Mouse (Mus musculus) intestine, postnatal 0 days (tissue): ENCODE data around the gene Pycr2. TPM values are rescaled to one million over a fixed set of nuclear protein-coding genes. Genes with fewer than 3 reads are reported as not detected.
"Not testable (repeated sequence)": the region's sequence is repeated elsewhere in the genome, so short reads cannot be mapped to it uniquely, and the experiment has no call there.

ENCODE experiments used
- ATAC-seq: fragments of 200-750 bp; cut with Nextera tagmentation; 2 replicates; pipeline ENCODE4 v1.8.0; 2017; ENCODE audit warnings: mild to moderate bottlenecking, moderate TSS enrichment, moderate library complexity
- H3K27ac ChIP-seq: fragments of 300-500 bp; sonication (generic); 2 replicates; pipeline ENCODE4 v1.5.1; 2014; ENCODE audit warnings: mild to moderate bottlenecking, low read depth, low read length, moderate library complexity
- H3K27me3 ChIP-seq: fragments of 300-500 bp; sonication (generic); replicated peaks from 2 replicates; pipeline ENCODE4 v1.6.1; 2014; ENCODE audit warnings: low read length, mixed read lengths; ENCODE audit not compliant: control insufficient read depth, insufficient read depth
- H3K36me3 ChIP-seq: fragments of 300-500 bp; sonication (generic); 2 replicates; pipeline ENCODE4 v1.6.1; 2014; ENCODE audit warnings: mild to moderate bottlenecking, moderate library complexity; ENCODE audit not compliant: control insufficient read depth, insufficient read depth
- H3K4me1 ChIP-seq: fragments of 300-500 bp; sonication (generic); replicated peaks from 2 replicates; pipeline ENCODE4 v1.6.1; 2014; ENCODE audit warnings: antibody characterized with exemption, low read length, mixed read lengths; ENCODE audit not compliant: control insufficient read depth, insufficient read depth
- H3K4me2 ChIP-seq: fragments of 300-500 bp; sonication (generic); replicated peaks from 2 replicates; pipeline ENCODE4 v1.6.1; 2014; ENCODE audit warnings: low read depth, mild to moderate bottlenecking, moderate library complexity
- H3K4me3 ChIP-seq: fragments of 300-500 bp; sonication (generic); 2 replicates; pipeline ENCODE4 v1.5.1; 2014; ENCODE audit warnings: low read depth, low read length
- H3K9ac ChIP-seq: fragments of 300-500 bp; sonication (generic); 2 replicates; pipeline ENCODE4 v1.6.1; 2014; ENCODE audit warnings: mild to moderate bottlenecking, low read depth, low read length
- H3K9me3 ChIP-seq: fragments of 300-500 bp; sonication (generic); 2 replicates; pipeline ENCODE4 v1.6.1; 2016; ENCODE audit warnings: mixed run types; ENCODE audit not compliant: control insufficient read depth
- CTCF ChIP-seq: sonication (generic); IDR thresholded peaks from 2 replicates; pipeline ENCODE4 v1.5.1; 2016; ENCODE audit warnings: low read depth, mild to moderate bottlenecking, control low read depth, antibody characterized with exemption, moderate library complexity
- WGBS: fragments of 180-500 bp; shearing (Covaris S2); extraction: QIAGEN DNeasy Blood & Tissue Kit; methylation state at CpG from one replicate; pipeline ENCODE4 v1.1.7; 2014; 5-methylcytosine and 5-hydroxymethylcytosine counted together
- polyA plus RNA-seq: library from polyadenylated mRNA; unstranded; fragments of >200 nt; fragmentation: Nextera tagmentation; extraction: Ambion mirVana; gene quantifications from 2 replicates; pipeline ENCODE4 v1.2.1, GENCODE M21; 2015

The Pycr2 gene
- polyA plus RNA-seq, 1 experiment from 2014 or later: 26.3 TPM

- Histone ChIP-seq H3K4me3 (no peak overlapping the region), H3K27ac (no peak overlapping the region), H3K36me3 (no peaks in the 10 kb centered on the region), H3K9me3 (no peaks in the 10 kb centered on the region), H3K4me2 (no peak overlapping the region), H3K27me3 (0 out of 2 replicates have a peak, but pooled peaks cover 9% of the 10 kb centered on the region), H3K9ac (no peak overlapping the region), H3K4me1 (no peaks in the 10 kb centered on the region)
- WGBS: 50% methylated on average over 3 of the region's 3 CpGs
- no peak for ATAC-seq
- TF ChIP-seq CTCF: no peak
These were observed 27.0 kb downstream of the Pycr2 start for GRCm38 (mm10) chr1:180931106-180931505.

- no peak overlapping the region for H3K4me3 ChIP-seq
- ATAC-seq: no peak
- no peak overlapping the region for H3K27ac ChIP-seq
- no peaks in the 10 kb centered on the region for H3K9me3 ChIP-seq
- H3K36me3 ChIP-seq: no peaks in the 10 kb centered on the region
- 0 out of 2 replicates have a peak, but pooled peaks cover 9% of the 10 kb centered on the region for H3K27me3 ChIP-seq
- no peak for TF ChIP-seq CTCF
- 0 out of 2 replicates have a peak, but pooled peaks cover 3% of the 10 kb centered on the region for H3K4me1 ChIP-seq
- H3K4me2 ChIP-seq: no peak overlapping the region
- H3K9ac ChIP-seq: no peak overlapping the region
- WGBS: 51% methylated on average over 6 of the region's 6 CpGs
These were observed 29.6 kb downstream of the Pycr2 start for GRCm38 (mm10) chr1:180933659-180934058.

- H3K36me3 ChIP-seq: no peaks in the 10 kb centered on the region
- no peak for ATAC-seq
- H3K9ac ChIP-seq: no peak within 1 kb of the TSS
- 0 out of 2 replicates have a peak, but pooled peaks cover 9% of the 10 kb centered on the region for H3K27me3 ChIP-seq
- H3K4me2 ChIP-seq: no peak within 1 kb of the TSS
- H3K9me3 ChIP-seq: no peaks in the 10 kb centered on the region
- H3K4me1 ChIP-seq: 0 out of 2 replicates have a peak, but pooled peaks cover 3% of the 10 kb centered on the region
- TF ChIP-seq CTCF: 0 out of 2 replicates have a peak, but pooled peaks have one; percentile 11
- no peak within 1 kb of the TSS for H3K27ac ChIP-seq
- 51% methylated on average over 21 of the region's 21 CpGs for WGBS
- H3K4me3 ChIP-seq: no peak within 1 kb of the TSS
These were observed 30.6 kb downstream of the Pycr2 start, which contains the start of gene Lefty1 for GRCm38 (mm10) chr1:180934467-180935419. Gene Lefty1, plus strand, starts transcription at chr1:180935022.

GRCm38 (mm10) chr1:180936610-180937398, 32.7 kb downstream of the Pycr2 start:
- Histone ChIP-seq H3K9ac (peak overlapping the region; percentile 37; the same call in 1 of the 2 replicates), H3K4me2 (peak overlapping the region; percentile 62), H3K4me3 (peak overlapping the region; percentile 26)
- not testable (repeated sequence) for H3K4me1 ChIP-seq, H3K36me3 ChIP-seq, H3K27ac ChIP-seq, H3K27me3 ChIP-seq, H3K9me3 ChIP-seq
- 6% methylated on average over 35 of the region's 41 CpGs for WGBS
- ATAC-seq: peak; percentile 87

- not testable (repeated sequence) for H3K4me1 ChIP-seq, H3K27ac ChIP-seq, H3K9ac ChIP-seq, H3K27me3 ChIP-seq, ATAC-seq, H3K36me3 ChIP-seq, H3K4me2 ChIP-seq, H3K9me3 ChIP-seq, H3K4me3 ChIP-seq
- WGBS: 87% methylated on average over 13 of the region's 13 CpGs
These were observed 33.5 kb downstream of the Pycr2 start for GRCm38 (mm10) chr1:180937631-180938030.

- ATAC-seq: not testable (repeated sequence)
- peak; percentile 33 for TF ChIP-seq CTCF
These were observed 34.7 kb downstream of the Pycr2 start for GRCm38 (mm10) chr1:180938781-180939180.

More at GRCm38 (mm10) chr1:180938781-180939180, 34.7 kb downstream of the Pycr2 start:
- H3K4me2 ChIP-seq, H3K9me3 ChIP-seq, H3K4me3 ChIP-seq, H3K36me3 ChIP-seq, H3K9ac ChIP-seq, H3K4me1 ChIP-seq, H3K27ac ChIP-seq, H3K27me3 ChIP-seq: not testable (repeated sequence)
- 85% methylated on average over 2 of the region's 2 CpGs for WGBS
